Mouse (Mus musculus) retina, embryonic 14.5 days (tissue): ENCODE results near the gene Prkcb.

ENCODE experiments used
- DNase-seq: peaks from one replicate; pipeline ENCODE4 v3.0.0-alpha.2; 2015; ENCODE audit warnings: low spot score

The Prkcb gene

DNA sequence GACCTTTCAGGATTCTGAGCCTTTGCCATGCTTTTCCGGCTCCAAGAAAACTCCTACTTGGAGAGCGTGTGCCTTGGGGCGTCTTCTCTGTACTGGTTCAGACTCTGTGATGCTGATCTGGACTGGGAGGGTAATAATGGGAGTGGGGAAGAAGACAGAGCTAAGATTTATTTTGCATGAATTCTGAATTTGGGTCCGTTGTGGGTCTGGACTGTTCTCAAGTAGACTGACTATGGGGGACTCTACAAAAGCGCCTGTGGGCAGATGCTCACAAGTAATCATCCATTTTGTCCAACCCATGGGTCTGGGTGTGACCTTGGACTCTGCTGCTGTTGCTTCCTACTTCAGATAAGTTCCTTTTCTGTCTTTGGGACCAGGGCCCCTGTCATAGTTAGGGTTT is 240.1 kb downstream of the Prkcb start:
- no peak for DNase-seq

GRCm38 (mm10) chr7:122533566-122534360 is 245.2 kb downstream of the Prkcb start:
- DNase-seq = no peak

GRCm38 (mm10) chr7:122544616-122545015 is 256.1 kb downstream of the Prkcb start:
- DNase-seq = no peak

- no peak for DNase-seq
Observed at GRCm38 (mm10) chr7:122556575-122557140, 268.1 kb downstream of the Prkcb start.

DNA sequence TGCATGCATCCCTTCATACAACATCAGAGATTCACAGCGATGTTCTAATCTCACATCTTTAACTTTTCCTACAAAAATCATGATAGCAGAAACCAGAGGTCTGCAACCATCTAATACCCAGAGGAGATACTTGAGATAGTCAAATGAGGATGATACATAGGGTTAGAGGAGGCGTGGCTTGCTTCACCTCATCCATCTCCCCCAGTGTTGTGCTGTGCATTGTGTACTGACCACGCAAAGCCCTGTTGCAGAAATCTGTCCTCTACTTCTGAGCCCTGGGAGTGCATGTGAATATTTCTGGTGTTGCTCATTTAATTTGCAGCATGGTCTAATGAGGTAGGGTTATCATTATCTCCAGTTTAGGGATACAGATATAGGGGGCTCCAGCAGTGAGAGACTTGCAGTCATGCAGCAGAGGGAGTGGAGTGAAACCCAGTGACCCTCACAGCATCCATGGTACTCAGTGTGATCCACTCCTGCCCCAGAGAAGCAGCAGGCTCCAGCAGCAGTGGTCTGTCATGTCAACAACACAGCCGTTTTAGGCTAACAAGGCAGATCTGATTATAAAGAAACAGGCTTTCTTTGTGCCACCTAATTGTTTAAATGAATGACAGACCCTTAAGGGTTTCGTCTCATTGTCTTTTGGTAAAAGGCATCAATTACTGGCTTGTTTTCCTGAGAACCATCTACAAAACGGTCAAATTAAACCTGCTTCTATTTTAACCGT is 269.7 kb downstream of the Prkcb start:
- DNase-seq = peak; percentile 77

DNA sequence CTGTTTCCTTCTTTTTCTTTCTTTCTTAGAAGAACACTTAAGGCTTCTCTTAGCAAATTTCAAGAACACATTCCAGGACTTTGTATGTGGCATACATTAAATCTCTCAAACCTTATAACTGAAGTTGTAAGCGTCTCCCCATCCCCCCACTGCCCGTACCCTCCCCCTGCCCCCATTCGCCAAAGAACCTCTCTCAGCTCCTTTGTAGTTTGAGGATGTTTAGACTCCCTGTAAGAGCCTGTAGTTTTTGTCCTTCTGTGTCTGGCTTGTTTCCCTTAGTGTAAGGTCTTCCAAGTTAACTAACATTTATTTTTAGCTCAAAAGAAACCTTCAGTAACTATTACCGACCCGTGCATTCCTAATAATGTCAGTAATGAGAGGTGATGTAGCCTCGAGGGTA is 270.4 kb downstream of the Prkcb start:
- DNase-seq = no peak

DNA sequence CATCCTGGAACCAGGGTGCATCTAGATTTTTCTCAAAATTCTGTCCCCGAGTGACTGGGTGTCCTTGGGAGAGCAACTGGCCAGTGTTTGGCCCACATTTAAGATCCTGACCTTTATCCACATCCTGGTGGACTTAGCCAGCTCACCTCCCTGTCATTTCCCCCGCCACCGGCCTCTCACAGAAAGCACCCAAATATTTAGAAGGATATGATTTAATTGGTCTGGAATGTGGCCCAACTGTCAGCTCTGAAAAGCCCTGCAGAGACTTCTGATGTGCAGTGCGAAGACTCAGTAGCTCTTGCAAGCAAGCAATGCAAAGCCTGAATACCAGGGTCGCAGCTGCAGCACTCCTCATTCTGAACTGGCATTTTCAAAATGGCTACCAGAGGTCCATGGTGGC is 274.0 kb downstream of the Prkcb start:
- no peak for DNase-seq

GRCm38 (mm10) chr7:122565371-122565770 is 276.8 kb downstream of the Prkcb start:
- DNase-seq = no peak

- no peak for DNase-seq
Observed at GRCm38 (mm10) chr7:122566011-122566410, 277.5 kb downstream of the Prkcb start.

GRCm38 (mm10) chr7:122568787-122569186 is 280.2 kb downstream of the Prkcb start:
- no peak for DNase-seq

DNA sequence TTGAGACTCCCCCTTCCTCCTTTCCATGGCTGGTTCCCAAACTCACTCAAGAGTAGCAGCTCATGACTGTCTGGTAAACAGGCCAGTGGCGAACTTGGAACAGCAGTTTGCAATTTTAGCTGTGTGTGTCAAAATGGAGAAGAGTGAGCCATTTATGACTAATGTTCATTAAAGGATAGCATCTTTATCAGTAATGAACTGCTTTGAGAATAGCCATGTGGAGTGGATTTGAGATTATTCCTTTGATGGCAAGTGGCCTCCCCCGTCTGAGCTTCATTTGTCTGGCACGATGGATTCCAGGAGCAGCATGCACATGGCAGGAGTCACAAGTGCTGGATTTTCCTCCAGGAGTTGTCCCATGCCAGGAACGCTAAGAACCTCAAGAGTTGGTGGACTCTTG is 281.9 kb downstream of the Prkcb start:
- no peak for DNase-seq

- no peak for DNase-seq
Observed at GRCm38 (mm10) chr7:122573101-122573635, 284.6 kb downstream of the Prkcb start.

DNA sequence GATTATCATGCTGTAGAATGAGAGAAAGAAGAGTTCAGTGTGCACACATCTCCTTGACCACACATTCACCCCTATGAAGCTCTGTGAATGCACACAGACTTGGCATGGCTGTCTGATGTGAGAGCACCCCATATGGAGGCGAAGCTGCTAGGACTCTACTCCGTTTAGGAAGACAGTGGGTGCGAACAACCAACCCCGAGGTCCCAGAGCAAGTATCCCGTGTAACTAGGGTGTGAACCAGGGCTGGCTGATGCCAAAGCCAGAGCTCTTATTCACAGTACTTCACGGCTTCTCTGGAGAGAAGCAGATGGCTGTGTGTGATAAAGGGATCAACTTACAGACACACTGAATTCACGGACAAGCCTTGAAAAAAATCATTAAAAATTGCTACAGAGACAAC is 285.9 kb downstream of the Prkcb start:
- DNase-seq = no peak

DNA sequence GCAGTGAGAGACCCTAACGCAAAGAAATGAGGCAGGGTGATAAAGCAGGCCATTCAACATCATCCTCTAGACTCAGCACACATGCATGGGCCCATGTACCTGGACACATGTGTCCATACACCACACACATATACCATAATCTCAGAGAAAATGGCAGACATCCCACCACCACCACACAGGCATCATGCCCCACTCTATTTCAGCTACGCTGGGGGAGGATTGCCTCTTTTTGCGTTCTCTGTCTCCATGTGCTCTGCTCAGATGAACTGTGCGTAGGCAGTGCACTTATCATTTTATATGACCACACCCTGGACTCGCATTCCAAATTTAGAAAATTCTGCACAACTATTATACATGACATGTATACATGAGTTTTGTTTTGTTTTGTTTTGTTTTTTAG is 286.5 kb downstream of the Prkcb start:
- no peak for DNase-seq

DNA sequence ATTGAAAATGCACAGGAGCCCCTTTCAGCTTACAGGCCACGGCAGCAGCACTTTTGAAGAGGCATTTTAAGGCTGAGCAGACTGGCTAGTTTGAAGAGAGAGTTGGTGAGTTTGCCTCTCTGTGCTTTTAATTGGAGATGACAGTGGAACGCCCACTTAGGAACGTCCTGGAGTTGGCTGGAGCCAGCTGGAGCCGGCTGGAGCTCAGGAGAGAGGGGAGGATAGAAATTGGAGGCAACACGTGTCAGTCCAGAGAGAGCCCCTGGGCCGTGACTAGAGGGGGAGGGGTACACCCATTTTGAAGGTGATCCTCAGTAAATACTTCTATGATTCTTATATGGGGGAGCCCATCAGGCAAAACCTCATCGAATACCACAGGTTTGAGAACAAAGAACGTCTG is 287.0 kb downstream of the Prkcb start:
- peak; percentile 84 for DNase-seq

DNA sequence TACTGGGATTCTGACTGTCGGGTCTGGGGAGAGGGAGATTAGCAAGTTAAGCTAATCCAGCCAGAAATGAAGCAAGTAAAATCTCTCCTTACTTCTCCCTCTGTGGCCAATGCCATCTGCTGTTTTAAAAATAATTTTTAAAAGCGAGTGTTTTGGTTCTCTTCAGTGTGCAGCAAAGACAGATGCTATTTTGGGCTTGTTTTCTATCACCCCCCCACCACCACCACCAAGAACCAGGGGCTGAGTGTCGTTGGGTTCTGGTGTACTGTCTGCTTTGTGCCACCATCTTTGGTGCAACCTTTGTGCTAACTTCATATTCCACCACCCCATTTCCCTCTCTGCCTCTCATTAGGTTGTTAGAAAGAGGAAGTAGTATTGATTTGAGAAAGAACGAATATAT is 289.0 kb downstream of the Prkcb start:
- no peak for DNase-seq

GRCm38 (mm10) chr7:122579461-122580157 is 291.1 kb downstream of the Prkcb start:
- DNase-seq = no peak

GRCm38 (mm10) chr7:122580158-122580475 is 291.6 kb downstream of the Prkcb start:
- no peak for DNase-seq

DNA sequence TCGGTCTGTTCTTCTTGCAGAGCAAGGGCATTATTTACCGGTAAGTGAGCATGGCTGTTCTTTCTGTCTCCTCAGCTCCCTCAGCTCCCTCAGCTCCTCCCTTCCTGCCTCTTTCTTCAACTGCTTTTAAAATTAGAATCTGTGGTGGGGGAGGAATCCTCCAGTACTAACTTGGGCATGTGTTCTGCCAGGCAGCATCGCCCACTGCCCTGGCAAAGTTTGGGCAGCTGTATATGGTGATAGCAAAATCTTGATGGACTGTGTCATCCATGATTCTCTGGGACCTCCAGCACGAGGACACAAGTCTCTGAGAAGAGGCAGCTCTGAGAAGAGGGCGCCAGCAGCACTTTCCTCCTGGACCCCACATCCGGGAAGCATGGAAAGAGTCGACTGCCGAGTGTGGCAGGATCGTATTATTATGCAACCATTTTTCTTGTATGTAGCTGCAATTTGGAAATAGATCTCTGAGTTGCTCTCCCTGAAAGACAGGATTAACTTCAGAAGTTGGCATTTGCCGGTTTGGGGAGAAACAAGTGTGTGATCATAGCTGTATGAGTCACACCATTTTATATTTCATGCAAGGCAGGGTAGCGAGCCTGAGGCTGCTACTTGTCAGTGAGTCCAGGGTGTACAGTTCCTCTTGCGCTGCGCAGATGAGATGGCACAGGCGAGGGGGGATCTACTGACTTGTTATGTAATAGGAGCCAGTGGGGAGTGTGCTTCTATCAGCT is 296.0 kb downstream of the Prkcb start:
- no peak for DNase-seq

DNA sequence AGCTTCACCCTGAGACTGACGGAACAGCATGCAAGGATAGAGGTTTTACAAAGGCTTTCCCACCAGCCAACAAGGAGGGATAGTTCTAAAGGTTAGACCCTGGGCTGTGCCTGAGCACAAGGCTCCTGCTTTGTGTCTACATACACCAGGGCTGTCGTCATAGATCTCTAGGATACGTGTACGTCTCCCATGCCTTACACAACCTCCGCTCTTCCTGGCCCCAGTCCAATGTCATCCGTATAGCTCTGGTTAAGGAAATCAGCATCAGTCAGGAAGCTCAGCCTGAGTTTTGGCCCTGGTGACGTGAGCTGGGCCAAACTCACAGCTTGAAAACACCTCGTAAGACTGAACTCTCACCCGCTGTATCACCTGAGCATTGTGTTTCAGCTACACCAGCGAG is 307.3 kb downstream of the Prkcb start:
- no peak for DNase-seq

GRCm38 (mm10) chr7:122596596-122597170 is 308.1 kb downstream of the Prkcb start:
- DNase-seq = peak; percentile 42
